Mouse (Mus musculus) gastrocnemius, postnatal 25 days (tissue): ENCODE results near the gene Mmel1. TPM values are rescaled to one million over a fixed set of nuclear protein-coding genes. Genes with fewer than 3 reads are reported as not detected.

Experiments
- DNase-seq: peaks from one replicate; pipeline ENCODE4 v3.0.0; 2022
- total RNA-seq, 2 experiments: library from RNA; stranded (reverse); gene quantifications; 1 replicate in 1 of 2; 2 replicates in 1 of 2; pipeline ENCODE4 v1.2.3; 2021

Gene Mmel1
- total RNA-seq, 2 experiments from 2014 or later: 0.13 to 0.24 TPM

DNA sequence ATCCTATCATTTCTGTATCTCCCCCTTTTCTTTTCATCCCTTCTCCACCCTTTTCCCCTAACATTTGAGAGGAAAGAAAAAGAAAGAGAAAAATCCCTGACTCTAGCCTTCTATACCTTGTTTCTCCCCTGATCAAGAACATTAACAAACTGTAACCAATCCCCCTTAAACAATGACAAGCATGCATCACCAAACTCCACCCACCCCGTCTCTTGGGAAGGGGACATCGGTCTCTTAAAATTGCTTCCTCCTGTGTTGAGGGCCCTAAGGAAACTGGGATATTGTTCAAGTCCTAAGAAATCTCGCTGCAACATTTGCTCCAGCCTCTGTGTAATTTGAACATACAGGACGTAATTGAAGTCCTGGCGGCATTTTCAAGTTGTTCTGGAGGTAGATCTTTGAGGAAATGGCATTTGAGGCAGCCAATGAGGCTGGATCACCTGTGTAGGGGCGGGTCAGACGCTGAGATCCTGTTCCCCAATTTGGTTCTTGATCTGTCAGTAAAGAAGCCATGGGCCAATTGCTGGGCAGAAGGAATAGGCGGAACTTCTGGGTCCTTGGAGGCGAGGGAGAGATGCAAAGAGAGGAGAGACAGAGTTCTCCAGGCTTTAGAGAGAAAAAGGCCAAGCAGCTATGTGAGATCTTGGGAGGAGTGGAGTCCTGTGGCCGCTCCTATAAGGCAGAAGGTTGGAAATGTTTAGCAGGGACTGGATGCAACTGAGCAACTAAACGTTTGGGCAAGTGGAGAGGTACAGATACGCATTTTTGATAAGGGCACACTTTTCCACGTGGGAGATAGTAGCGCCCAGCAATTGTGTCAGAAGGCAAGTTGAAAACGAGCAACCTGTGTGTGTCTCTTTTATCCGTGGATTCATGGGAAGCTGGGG, 35.0 kb downstream of the Mmel1 start:
- DNase-seq: peak; percentile 67

DNA sequence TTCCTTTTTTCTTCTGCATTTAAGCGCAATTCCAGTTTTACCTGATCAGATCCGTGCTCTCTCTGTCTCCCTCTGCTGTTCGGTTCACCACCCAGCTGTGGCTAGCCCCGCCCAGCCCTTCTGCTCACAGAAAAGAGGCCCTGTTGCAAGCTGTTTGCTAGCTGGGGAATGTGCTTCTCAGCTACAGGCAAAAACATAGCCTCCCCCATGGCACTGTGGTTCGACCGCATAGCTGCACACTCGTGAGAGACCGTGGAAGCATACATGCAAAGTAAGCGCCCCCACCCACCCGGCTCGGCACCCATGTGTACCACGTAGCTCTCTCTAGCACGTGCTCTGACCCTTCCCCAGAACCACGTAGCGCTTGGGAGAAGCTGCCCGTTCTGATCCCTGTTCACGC, 38.4 kb downstream of the Mmel1 start:
- DNase-seq: no peak

DNA sequence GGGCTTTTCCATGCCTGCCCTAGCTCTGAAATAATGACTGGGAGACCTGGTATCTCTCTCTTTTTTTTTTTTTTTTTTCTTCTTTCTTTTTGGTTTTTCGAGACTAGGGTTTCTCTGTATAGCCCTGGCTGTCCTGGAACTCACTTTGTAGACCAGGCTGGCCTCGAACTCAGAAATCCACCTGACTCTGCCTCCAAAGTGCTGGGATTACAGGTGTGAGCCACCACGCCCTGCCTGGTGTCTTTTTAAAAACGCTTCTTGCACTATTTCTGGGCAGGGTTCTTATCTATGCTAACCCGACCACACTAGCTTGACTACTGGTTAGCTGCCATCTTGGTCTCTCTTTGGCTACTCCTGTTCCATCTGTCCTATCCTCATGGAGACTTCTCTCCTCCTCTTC, 39.1 kb downstream of the Mmel1 start:
- no peak for DNase-seq

DNA sequence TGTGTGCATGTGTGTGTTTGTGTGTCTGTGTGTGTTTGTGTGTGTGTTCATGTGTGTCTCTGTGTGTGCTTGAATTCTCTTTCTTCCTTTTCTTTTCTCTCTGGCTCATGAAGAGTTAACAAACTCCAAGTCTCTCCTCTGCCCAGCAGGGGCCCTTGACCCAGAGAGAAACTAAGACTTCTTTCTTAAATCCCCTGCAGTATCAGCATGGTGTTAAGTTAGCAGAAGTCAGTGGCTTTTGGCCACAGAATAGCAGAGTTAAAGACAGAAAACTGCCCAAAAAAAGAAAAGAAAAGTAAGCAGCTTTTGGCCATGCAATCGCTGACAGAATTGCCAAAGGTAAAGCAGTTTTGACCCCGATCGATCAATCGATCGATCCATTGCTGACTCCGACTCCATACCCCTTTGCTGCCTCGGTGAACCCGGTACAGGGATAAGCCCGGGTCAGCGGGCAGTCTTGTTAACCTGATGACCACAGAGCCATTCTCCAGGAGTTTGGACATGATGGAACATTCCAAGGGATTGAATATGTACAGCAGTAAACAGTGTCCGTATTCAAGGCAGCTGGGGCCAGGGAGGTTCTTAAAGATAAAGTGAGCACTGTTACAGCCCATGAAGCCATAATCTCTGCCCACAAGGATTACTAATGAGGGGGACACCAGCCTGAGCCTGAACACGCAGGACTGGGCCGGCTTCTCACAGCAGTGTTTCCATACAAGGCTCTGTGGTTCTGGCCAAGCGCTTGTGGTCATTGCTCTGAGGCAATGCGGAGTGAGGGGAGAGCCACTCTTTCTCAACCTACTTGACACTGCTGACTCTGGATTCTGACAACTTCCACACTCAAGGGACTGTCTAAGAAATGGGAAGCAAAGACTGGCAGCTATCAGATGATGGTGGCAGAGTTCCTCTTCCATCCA, 41.5 kb downstream of the Mmel1 start:
- DNase-seq: no peak

DNA sequence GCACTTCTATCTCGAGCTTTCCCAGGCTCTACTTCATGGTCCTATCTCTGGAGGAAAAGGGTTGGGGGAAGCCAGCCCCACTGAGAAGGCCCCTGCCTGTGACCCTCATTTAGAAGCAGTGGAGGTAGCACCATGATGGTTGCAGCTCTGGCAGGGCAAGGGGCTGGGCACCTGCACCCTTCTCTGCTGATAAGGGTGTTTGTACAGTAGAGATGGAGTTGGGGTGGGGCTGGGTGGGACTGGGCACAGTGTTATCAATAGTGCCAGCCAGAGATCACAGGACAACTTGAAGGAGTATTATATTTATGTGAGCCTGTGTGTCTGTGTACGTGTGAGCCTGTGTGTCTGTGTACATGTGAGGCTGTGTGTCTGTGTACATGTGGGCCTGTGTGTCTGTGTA, 42.3 kb downstream of the Mmel1 start:
- DNase-seq: no peak

DNA sequence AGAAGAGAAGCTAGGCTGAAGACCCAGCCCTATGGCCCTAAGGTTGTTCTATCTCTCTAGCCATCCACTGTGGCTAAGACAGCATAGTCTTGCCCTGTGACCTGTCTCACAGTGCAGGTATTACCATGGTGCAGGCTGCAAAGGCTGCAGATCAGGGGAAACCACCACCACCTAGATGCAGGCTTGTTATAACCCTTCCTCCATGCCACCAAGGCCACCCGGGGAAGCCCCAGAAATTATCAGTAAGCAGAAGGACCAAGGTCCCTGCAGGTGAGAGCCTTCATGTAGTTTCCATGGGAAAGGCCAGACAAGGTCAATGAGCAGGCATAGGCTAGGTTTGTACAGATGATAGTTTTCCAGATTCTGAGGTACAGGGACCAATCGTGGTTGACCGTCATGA, 44.5 kb downstream of the Mmel1 start:
- DNase-seq: no peak

DNA sequence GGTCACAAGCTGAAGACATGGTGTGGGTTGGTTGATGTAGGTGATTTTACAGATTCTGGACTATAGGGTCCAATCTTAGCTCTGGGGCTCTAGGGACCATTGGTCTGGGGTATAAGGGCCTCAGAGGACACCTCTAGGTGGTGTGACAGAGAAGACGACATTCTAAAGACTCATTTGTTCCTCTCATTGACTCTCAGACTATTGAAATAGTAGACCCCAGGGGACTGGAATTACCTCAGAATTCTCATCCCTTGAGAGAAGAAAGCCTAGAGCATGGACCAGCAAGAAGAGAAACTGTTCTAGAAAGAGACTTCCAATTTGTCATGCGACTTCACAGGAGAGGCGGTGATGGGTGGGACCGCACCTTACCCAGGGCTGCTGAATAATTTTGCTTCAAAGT, 44.9 kb downstream of the Mmel1 start:
- no peak for DNase-seq

DNA sequence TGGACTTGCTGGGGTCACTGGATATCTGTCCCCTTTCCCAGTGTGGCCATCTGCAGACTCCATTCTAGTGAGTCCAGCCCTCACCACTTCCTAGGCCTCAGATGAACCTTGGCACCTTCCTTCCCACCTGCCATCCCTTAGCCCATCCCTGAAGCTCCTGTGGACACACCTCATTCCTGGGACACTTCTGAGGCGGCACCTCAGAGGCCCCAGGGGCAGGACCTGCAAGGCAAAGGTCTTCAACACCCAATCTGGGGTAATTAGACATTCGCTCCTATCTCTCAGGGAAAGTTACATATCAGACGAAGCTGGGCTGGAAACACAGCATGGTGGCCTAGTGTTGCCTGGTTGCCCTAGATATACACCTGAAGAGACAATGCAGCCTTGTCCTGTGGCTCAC, 45.3 kb downstream of the Mmel1 start:
- no peak for DNase-seq

DNA sequence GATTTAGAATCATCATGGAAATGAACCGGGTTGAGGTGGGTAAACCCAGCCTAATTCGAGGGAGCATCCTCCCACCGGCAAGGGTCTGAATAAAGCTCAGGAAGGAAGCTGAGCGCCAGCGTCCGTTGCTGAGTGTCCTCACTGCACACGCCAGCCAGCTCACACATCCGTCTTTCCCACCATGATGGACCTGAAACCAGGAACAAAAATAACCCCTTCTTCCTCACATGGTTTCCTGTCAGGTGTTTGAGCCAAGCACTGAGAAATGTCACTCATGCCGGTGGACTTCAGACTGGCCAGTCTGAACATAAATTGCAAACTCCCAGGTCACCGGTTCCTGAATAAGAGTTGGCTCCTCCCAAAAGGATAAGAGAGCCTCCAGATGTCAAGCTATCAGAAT, 45.9 kb downstream of the Mmel1 start:
- no peak for DNase-seq

DNA sequence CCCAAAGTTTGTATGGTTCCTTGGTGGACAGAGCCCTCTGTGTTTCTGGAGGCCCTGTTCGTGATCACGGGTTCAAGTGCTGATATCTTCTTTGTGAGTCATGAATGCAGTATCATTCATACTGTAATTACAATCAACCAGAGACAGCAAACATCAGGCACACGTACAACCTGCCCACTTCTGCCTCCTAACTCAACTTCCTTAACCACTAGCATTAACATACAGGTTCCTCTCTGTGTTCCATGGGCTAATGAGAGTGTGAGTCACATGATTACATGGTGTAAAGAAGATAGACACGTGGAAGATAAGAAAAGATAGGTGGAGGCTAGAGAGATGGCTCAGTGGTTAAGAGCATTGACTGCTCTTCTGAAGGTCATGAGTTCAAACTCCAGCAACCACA, 47.3 kb downstream of the Mmel1 start:
- DNase-seq: no peak

DNA sequence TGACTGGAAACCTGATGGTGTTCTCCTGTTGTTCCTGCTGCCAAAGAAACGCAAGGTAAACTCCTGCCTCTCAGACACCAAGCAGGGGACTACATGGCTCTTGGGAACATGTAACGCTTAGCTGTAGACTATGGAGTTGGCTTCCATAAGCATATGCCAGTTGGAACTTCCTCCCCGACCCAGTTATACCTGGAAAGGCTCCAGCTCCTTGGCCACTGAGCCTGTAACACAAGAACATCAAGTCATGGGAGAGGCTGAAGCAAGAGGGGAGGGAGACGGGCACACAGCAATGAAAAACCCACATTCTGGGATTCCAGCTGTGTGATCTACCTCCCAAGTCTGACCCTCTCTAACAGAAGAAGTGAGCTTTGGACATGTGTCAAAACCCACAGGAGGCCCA, 52.9 kb downstream of the Mmel1 start:
- peak; percentile 51 for DNase-seq

DNA sequence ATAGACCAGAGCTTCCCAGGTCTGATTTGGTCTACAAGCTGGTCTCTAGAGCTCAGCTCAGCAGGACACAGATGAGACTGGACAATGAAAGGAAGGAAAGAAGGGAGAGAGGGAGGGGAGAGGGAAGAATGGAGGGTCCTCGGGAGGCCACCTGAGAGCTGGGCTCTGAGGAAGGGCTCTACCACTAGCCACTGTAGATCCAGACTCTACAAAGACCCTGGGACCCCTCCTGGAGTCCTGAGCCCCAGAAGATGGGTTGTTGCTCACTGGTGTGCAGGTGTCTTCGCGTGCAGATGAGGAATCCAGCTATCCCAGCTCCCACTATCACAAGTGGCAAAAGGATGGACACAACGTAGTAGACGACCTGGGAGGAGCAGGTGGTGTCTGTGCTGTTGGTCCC, 53.5 kb downstream of the Mmel1 start:
- DNase-seq: no peak

DNA sequence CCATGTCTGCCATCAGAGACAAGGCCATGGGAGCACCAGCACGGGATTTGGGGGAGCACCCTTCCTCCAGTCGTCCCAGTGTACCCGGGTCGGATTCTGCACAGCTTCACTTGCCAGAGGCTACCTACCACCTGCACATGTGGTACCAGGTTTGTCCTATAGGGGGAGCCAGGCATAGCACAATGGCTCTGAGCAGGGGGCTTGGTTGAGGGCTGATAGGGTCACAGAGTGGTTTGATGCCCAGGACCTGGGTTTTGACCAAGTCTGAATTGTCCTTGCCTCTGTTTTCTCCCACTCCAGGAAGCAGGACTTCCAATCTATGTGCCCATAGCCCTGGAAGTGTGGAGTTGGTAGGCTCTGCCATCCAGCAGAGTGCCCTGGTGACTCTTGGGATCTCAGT, 56.0 kb downstream of the Mmel1 start:
- DNase-seq: no peak

DNA sequence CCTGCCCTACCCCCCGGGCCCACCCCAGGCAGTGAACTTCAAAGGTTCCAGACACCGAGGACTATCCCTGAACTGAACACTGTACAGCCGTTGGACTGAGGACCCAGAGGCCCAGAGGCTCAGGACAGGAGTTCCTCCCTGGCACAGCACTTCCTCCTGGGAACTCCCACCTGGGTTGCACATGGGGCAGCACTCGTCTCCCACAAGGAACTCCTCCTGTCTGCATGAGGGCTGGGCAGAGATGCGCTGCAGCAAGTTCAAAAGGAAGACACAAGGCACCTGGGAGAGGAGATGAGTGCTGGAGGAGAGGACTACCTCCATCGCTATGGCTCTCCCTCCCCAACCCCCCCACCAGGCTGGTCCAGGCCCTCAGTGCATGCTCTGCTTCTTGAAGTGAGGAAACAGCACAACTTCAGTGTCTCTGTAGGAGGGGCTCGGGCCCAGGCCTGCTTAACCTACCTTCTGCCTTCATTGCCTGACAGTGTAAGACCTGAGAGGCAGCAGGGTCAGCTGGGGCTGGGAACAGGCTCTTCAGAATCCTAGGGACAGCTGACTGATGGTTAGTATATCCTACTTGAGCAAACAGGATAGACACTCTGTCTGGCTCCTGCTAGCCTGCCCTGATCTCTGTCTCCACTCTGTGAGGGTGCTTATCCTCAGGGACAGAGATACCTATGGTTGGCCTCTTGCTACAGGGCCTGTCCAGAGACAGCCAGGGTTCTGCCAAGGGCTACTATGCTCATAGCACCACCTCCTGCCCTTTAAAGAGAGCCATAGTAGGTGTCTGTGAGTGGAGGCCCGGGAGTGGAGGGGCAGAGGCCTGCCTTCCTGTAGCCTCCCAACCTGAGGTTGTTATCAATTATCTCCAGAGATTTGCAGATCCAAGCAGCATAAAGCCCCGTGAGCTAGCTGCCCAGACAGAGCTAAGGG, 57.8 kb downstream of the Mmel1 start:
- no peak for DNase-seq

DNA sequence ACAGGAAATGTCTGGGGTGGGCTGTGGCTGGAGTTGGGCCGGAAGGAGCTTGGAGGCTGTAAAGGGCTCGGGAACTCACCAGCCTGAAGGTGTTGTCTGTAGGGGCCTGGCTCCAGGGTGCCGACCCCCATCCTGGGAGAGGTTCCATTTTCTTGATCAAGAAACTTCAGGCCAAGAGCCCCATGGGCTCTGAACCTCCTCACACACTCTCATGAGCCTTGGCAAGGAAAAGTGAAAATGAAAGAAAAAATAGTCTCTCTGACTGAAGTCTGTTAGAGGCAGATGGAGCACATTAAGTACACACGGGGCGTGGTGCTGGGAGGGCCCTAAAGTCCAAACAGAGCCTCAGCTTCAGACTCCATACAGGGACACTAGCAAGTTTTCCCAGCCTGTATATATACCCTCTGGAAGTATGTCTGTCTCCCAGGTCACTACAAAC, 58.5 kb downstream of the Mmel1 start:
- peak; percentile 40 for DNase-seq

DNA sequence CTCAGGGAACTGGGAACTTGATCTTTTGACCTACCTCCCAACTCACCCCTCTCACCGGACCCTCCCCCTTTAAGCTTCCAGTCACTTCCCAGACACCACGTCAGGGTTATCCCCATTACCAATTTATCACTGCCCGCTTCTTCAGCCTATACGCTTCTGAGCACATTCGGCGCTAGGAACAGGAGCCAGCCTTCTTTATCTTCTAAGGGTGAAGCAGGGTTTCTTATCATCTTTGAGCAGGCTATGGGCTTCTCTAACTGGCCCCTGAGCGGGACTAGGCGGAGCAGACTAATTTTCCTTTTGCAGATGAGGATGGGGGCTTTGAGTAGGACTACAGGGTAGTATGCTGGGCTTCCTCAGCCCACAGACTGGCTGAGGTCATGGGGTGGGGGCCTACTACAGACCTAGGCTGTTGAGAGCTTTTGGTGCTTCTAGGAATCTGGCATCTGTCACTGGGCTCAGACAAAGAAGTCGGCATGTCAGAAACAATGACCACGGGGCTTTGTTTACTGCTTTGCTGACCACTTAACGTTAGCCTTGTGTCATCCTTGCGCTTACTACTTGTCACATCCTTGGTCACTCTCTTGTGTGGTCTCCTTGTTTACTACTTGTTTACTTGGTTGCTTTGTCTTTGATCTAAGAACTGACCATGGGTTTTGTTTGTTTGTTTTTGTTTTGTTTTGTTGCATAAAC, 59.2 kb downstream of the Mmel1 start, which contains the start of gene Tnfrsf14:
Tnfrsf14 (minus strand) TSS at position 169 of the 693 bp plus-strand sequence.
- DNase-seq: no peak

DNA sequence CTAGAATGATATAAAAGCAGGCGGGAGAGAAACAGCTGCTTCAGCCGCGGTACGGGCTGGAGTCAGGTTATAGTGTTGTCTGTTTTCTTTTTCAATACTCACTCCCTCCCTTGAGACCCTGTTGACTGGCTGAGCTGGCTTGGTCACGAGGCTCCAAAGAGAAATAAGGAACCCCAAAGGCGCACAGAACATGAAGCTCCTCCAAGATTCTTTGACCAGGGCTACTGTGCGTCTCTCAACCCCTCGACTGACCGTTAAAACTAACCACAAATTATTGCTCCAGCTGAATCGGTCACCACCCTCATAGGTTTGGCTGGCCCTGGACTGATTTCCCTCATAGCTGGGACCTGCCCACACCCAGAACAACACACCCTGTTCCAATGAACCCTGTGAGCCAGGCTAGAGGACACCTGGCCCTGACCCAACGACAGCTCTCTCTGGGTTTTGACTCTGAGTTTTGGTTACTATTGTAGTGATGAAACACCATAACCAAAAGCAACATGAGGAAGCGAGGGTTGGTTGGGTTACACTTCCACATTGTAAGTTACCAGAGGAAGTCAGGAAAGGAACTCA, 59.8 kb downstream of the Mmel1 start:
- DNase-seq: peak; percentile 52

DNA sequence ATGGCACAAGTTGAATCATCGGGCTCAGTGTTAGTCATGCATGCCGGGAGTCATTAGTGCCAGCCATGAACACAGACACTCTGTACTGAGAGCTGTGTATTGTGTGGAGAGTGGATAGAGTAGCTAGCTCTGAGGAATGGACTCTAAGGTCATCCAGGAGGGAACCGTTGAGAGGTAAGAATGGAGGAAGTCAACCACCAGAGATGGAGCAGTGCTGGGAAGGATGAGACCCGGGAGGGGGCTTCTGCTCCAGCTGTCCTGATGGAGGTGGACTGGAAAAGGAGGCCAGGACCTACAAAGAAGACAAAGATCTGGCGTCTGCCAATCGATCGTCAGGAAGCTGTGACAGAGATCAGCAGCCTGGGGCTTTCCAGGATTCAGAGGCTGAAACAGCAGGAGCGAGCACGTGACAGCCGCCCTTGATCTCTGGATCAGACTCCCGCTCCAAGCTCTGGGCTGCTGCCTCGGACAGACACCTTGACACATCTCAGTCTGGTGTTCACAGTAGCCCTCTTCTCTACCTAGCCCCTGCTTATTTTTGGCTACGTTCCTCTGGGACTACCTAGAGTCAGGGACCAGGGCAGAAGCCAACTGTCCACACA, 64.0 kb downstream of the Mmel1 start:
- no peak for DNase-seq

DNA sequence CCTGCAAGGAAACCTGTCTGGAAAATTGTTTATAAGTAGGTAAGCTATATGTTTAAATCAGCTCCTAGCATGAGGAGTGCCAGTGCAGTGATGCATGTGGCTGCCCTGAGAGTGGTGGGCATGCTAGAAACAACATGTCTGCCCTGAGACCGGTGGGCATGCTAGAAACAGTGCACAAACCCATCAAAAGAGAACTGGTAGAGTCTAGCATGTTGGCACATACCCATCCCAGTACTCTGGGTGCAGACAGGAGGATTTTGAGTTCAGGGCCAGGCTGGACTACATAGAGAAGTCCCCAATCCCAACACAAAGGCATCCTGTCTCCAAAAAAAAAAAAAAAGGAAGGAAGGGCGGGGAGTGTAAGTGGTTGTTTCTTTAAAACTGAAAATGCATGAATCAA, 65.4 kb downstream of the Mmel1 start:
- no peak for DNase-seq

DNA sequence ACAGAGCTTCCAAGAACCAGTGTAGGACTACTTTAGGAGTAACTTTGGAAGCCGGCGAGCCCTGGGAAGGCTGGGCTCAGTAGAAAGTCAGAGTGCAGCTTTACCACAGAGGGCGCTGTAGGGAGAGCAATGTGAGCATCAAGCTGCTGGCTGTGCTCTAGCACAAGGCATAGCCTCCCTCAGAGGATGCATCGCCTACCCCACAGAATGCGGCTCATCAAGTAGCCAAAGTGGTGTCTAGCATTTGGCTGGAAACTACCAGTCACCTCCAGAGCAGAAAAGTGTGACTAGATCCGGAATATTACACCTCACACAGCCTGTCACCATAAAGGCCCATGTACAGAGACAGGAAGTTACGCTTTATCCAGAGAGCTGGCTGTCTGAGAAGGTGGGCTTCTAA, 66.4 kb downstream of the Mmel1 start:
- no peak for DNase-seq
